Mouse (Mus musculus) layer of hippocampus, adult 9-11 months (tissue): Measurements from ENCODE around the gene Col1a2.
A peak's percentile ranks its signal among the peaks of the same experiment; 100 is the strongest.

Experiments used
- DNase-seq: peaks from one replicate; pipeline ENCODE4 v3.0.0; 2022

Gene Col1a2

DNA sequence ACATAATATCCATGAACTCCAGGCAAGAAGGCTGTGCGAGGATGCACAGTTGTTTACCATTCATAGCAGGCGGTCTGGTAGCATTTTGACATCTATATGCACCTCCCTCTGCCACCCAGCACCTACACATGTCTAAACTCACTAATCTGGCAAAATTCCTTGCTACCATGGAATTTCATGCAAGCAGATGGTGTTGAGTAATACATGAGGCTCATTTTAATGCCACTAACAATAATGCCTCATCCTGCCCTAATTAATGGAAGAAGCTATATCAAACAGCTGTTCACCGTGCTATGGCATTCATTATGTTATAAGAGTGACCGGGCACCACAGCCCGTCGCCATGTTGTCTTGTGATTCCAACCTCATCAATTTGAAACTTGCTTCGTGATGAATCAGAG is 23.8 kb downstream of the Col1a2 start:
- DNase-seq: peak; percentile 16

DNA sequence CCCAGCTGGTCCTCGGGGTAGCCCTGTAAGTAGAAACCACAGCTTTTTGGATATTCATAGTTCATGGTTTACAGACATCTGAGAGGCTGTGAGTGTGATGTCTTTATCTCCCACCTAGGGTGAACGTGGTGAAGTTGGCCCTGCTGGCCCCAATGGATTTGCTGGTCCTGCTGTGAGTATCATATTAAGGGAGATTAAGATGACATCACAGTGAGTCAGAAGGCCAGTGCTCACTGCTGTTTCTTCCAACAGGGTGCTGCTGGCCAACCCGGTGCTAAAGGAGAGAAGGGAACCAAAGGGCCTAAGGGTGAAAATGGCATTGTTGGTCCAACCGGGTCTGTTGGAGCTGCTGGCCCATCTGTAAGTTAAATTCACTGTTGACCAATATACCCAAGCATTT is 26.4 kb downstream of the Col1a2 start:
- no peak for DNase-seq

DNA sequence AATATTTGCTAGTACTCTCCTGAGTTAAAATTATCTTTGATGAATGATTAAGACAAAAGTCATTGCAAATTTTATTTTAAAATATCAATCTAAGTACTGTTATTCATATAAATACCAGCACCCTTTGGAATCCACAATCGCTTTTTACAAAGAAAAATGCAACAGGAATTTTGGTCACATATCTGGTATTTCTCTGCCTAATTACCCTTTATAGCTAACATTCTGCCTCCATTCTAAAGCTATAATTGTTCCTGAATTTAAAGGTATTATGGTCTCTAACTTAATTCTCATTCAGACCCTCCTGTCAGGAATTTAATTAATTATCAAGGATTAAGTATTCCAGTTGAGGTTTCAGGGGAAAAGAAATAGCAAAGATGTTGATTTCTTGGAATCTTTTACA is 28.3 kb downstream of the Col1a2 start:
- no peak for DNase-seq

DNA sequence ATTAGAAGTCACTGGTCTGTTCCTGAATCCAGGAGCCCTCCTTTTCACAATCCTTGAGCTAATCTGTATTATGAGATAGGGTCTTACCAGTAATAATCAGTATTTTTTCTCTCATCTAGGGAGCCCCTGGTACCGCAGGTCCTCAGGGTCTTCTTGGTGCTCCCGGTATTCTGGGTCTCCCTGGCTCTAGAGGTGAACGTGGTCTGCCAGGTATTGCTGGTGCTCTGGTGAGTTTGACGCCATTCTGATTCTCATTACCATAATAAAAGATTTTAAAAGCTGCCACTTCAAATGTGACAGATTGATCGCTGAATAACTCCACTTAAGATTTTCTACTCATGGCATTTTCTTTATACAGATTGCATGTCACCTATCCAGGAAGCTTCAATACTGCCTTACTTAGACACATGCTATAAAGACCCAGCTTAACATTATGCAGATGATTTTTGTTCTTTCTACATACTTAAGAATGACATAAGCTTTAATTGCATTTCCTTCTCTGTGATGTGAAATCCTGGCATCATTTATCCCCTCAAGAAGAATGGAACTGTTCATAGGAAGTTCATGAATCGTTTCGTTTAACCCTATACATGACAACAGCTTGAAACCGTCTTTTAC is 30.0 kb downstream of the Col1a2 start:
- DNase-seq: no peak

DNA sequence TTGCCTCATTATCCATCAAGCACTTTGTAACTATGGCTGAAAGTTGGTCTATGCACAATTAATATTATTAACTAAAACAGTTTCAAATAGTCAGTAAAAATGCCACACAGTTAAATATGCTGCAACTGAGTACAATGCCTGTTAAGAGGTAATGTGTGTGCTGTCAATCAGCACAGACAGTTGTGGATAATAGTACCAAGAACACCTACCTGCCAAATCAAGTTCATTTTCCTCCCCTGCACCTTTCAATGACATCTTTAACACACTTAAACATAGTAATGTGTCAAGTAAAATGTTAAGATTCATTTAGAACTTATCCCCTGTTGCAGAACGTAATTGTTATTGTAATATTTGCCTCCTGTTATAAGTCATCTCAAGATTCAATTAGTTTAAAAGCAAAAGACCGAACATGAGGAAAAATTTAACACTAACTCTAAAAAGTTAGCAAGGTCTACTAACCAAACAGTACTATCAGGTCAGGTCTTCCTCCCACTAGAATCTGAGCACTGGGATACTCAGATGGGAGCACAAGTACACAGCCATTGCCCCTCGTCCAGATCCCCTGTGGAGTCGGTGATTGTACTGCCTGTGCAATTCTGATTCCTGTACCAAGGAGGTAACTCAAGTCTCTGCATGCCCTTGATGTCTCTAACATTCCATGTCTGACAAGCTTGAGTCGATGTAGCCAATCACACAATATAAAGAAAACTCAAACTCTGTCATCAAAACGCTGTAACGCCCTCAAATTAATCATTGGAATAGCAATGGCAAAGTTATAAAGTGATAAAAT is 37.5 kb downstream of the Col1a2 start:
- no peak for DNase-seq

DNA sequence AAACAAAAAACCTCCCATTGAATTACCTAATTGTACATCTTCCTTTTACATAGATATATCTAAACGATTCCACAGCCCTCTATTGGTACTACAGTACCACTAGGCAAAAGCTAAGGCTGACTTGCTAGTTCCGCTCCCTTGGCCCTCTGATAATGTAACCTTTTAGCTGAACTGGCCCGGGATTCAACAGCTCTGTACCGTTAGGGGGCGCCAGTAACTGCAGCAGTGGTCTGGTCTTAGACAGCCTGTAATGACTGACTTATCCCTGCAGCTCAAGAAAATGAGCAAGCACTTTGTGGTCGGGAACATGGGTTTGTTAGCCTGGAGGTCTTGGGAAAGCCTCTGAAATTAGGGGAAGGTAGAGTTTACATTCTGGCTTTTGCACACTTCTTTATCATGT is 39.9 kb downstream of the Col1a2 start:
- no peak for DNase-seq

DNA sequence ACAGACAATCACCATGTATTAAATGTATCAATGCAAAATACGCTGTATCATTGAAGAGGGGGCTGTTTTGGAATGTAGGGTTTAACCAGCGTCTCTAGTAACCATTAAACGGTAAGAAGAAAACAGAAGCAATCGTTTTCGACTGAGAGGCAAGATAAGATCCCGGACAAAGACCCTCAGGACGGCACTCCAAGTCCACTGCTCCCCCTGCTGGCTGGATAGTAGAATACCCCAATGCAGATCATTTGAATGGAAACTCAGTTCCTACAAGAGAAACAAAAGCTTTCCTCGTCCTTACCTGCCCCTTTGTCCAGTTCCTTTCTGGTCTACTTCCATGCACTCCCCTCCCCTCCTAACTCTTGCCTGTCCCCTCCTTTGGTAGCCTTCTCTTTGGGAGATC is 41.1 kb downstream of the Col1a2 start:
- no peak for DNase-seq

DNA sequence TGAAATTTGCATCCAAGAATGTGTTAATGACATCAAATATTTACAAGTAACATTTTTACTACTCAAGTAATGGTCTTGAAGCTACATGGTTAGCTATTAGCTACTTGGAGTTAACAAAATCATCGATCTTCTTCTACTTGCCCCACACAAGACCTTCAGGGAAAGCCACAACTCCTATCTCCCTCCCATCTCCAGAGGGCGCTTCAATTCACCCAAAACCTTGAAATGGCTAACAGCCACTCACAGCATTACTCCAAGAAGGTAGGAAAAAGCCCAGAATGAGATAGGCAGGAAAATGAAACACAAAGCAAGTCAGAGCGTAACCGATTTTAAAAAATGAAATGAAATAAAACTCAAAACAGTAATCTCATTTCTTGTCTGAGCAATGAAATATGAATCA is 44.3 kb downstream of the Col1a2 start:
- DNase-seq: no peak

DNA sequence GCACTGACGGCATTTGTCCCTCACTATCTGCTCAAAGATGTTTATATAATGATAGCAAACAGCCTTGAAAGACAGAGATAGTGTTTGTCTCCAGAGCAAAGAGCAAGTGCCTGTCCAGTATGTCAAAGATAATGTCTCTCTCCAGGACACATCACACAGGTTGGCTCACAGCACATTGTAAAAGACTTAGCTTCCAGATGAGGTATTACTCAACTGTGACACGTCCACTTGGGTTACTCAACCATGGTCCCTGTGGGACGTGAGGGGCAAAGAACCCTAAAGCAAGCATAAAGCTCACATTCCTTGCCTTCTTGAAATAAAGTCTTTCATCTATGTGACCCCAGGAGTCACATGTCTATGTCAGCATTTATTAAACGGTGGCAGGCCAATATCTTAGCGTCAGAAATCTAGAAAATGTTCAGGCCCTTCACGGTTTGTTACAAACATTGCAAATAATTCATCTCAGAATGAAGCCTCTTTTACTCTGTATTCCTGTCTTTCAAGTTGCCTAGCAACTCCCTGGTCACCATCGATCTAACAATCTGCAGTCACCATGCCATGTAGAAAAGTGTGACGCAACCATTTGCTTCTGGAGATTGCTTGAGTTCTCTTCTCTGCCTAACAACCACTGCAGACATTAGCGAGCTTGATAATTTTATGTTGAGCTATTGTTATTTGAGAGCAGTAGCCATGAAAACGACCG is 45.4 kb downstream of the Col1a2 start:
- DNase-seq: peak; percentile 10

DNA sequence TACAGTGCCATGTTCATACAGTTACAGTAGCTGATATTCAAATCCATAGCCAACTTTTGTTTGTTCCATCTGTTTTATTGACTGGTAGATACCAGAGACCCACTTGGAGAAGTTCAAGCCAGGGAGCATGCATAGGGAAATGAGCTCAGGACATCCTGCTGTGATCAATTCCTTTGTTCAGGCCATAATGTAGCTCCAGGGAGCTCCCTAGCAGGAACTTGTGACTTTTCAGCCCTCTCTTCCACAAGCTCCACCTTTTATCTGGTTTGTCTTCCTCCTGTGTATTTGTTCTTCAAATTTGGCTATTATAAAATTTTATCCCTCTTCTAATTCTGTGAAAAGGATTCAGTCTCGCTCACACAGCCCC is 45.9 kb downstream of the Col1a2 start:
- no peak for DNase-seq

DNA sequence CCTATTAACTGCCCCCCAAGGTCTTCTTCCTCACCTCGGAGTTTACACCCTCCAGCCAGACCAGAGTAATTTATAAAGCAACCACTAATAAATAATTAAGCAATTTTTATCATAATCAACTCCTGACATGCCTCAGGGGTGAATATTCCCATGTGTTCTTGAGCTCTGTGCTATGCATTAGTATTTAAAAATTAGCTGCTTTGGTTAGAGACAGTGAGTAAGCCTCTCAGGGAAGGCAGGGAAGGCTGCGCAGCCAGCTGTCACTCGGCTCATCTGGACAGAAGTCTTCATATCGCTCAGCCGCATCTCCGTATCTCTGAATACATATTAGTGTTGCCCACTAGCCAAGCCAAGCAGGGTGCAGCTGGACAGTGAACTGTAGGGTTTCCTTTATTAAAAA is 50.8 kb downstream of the Col1a2 start:
- DNase-seq: no peak

DNA sequence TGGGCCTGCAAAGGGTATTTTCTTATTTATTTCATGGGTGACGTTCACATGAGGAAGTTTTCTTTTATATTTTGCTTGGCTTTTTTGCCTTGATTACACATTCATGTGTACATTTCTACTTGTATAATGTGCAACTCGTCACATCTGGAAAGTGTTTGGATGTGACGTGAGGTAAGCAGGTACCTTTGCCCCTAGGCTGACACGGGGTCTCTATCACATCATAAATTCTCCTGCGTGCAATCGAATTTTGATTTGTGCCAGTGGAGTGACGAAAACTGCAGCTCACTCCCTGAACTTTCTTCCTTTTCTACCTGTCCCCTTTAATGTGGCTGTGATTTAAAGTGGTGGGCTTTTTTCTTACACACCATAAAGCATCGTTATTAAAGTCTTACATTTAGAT is 52.5 kb downstream of the Col1a2 start:
- DNase-seq: no peak

DNA sequence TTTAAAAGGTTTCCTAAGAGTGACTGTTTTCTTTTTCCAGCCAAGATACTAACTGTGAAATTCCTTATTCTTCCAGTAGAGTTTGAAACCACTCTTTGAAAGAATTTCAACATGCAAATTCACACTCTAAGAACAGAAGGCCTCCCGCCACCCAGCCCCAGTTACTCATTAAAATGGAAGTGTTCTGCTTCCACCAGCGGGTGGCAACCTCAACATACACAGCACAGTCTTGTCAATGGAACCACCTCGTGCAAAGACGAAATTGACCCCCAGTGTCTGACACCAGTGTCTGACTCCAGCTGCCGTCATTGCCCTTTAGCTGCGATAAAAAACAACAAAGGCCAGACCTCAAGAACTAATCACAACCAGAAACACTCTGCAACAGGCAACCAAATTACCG is 53.1 kb downstream of the Col1a2 start:
- DNase-seq: peak; percentile 41

DNA sequence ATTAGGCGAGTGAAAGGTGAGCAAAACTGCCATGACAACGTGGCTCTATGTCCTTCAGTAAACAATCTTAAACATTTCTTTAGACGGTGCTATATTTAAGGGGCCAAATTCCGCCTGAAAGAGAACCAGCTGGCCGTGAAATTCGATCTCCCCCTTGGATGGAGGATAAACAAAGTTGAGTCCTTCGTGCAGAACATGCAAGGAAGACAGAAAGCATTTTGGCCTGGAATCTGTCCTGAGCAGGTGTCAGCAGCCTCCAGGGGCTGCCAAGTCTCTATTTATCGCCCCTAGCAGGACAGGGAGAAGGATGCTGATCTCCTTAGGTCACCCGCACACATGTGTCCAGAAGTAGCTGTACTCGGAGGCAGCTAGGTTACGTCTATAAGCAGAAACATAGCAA is 56.5 kb downstream of the Col1a2 start:
- no peak for DNase-seq

DNA sequence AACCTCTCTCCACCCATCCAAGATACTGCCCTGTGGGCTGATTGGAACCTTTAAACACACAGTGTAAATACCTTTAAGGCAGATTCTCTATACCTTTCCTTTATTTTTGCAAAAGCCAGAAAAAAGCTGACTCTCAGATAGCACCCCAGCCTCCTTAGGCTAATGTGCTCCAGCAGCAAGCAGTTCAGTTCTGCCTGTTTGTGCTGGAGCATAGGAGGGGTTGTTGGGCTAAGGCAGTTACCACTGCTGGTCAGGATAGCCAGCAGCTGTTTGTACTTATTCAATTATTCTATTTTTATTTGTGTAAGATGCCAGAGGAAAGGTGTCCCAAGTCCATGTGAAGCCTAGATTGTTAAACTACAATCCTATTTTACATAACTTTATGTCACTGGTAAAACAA is 57.0 kb downstream of the Col1a2 start:
- DNase-seq: no peak

DNA sequence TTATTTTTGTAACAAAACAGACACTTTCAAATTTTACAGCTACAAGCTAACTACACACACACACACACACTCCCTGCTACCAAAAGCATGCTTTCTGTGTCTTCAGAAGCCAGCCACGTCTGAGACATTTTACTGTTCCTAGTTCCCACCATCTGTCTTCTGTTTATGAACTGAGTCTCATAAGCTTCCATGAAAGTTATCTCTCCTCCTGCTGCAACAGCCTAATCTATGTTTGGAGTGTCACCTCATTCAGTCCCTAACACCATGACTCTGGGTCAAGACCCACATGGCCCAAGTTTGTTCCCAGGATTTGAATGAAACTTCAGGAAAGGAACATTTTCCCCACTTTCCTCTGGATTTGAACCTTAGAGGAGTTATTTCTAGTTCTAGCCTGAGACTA is 57.8 kb downstream of the Col1a2 start:
- no peak for DNase-seq

DNA sequence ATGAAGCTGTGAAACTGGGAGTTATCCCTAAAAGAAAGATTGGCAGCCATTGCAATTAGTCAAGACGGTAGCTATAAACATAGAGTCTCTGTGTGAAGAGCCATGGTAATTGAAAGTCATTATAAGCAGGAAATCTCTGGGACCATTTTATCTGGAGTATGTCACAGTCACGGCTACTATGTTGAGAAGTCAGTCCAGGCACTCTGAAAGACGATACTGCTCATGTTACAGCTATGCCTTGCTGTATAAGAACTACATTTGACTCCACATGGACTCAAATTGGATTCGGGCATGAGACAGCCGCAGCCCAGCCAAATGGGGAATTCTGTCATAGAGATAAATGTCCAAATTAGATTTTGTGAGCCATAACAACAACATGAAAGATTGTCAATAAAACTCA is 58.9 kb downstream of the Col1a2 start:
- DNase-seq: no peak

DNA sequence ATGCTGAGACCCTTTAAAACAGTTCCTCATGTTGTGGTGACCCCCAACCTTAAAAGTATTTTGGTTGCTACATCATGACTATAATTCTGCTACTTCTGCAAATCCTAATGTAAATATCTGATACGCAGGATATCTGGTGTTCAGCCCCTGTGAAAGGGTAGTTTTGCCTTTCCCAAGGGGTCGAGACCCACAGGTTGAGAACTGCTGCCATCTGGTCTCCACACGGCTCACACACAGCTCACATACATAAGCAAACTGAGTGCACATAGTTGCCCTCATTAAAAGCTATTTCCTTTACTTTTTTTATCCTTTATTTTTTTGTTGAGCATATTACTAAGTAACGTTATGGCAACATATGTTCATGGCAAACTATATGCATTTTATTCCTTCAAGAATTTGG is 65.8 kb downstream of the Col1a2 start:
- no peak for DNase-seq

DNA sequence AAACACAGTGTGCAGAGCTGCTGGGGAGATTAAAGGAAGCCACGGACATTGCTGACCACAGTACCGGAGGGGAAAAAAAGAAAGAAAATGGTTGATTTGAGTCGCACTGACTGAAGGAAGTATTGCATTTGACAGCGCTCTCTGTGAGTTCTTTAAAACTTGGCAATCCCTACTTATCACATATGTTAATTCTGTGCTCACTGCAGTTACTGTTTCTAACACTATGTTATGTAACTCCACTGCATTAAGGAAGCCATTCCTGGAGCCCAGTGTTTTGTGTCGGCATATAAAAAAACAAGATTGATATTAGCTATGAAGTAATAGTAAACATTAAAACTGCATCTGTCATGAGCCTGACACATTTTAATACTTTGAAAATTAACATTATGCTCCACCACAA is 73.1 kb downstream of the Col1a2 start:
- no peak for DNase-seq

DNA sequence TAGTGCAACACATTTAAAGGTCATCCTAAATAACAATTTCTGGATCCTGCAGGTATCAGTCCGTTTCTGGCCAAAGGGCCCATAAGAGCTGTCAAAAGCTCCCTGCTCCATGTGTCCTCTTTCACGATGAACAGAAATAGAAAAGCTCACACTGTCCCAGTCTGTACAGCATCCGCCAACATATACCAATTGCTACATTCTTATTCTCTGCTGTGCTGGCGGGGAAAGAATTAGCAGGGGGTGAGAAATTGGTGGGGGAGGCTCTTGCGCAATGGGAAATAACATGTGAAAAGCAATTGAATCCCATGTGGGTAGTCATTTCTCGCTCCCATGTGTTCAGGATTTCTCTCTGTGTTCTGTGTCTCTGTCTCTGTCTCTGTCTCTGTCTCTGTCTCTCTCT is 73.7 kb downstream of the Col1a2 start:
- DNase-seq: no peak

DNA sequence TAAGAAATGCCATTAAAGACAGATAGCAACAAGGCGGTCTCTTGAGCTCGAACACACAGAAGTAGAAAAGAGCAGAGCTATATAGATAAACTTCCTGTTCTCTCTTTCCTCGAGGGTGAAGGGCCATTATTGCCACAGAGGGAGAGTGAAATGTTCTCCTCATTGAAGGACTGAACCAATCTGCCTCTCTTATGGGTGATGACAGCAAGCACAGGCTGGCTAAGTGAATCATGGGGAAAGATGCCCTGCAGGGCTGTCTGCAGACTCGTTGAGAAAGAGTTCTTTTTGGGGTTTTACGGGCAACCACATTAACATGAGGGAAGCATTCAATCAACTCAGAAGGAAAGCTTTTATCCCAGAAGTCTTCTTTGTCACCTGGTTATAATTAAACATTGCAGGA is 75.0 kb downstream of the Col1a2 start:
- no peak for DNase-seq

DNA sequence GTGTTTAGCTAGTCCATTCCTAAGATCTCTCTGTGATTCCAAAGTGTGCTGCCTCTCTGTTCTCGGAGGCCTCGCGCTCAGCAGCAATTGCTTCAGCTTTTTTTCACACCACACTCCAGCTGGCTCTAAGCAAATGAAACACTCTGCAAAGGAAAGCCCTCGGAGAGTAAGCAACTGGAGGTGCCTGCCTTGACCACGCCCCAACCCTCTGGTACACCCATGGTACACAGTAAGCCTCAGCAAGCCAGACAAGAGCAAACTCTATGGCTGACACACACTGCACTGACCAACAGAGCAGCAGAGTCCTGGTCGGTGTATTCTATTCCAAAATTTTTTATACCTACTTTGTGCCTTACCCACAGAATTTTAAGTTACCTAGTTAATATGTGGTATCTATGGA is 78.9 kb downstream of the Col1a2 start:
- DNase-seq: no peak

DNA sequence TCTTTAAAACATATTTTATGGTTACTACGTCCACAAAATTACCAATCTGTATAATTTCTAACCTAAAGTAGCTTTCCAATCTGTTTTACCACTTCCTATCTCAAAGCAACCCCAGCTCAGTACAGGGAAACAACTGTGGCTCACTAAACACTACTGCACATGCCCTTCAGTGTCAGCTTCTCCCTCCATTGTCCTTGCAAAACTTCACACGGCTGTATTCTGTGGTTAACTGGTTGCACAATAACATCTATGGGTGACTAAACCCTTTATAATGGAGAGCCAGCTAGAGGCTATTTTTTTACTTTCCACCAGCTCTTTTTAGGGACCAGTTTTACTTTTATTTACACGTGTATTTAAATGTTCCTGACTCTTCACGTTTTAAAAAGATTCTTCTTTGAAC is 83.3 kb downstream of the Col1a2 start:
- DNase-seq: no peak

DNA sequence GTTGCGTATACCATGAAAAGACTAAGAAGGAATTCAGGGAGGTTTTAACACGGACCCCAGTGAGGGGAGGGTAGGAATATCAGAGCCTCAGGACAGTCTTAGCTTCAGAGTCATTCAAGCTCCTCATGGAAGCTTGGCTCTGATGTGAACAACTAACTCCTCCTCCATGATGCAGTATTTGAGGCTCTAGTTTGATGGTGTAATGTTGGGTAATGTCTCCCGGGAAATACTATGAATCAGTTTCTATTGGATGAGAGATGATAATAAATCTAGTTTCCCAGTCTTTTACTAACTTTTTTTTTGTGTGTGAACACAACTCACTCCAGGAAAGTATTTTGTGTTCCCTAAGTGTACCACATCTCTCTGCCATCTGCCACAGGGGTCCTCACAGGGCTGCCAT is 84.1 kb downstream of the Col1a2 start:
- DNase-seq: no peak

DNA sequence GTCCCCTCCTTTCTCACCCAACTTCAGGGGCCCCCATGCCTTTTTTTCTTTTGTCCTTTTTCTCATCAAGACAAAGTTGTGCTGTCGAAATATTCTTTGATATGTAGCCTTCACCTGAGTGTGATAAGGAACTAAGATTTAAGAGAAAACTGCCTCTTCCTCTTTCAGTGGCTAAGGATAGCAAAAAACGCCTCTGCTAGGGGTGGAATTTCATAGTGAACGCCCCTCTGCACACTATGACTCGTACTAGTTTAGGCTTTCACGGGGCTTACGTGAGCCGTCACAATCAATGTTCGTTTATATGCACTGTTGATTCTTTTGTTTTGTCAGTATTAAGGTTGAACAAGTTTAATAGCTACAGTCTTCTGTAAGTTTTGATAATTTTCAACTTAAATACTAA is 85.5 kb downstream of the Col1a2 start:
- DNase-seq: no peak
